Mouse (Mus musculus) neural tube, embryonic 13.5 days (tissue): ENCODE data around the gene Fndc8. TPM values are rescaled to one million over a fixed set of nuclear protein-coding genes. Genes with fewer than 3 reads are reported as not detected.
"Not testable (repeated sequence)": the region's sequence is repeated elsewhere in the genome, so short reads cannot be mapped to it uniquely, and the experiment has no call there.

ENCODE experiments used
- ATAC-seq: fragments of 200-750 bp; cut with Nextera tagmentation; 2 replicates; pipeline ENCODE4 v1.8.0; 2017; ENCODE audit warnings: low read depth, mild to moderate bottlenecking, moderate TSS enrichment, moderate library complexity
- H3K27ac ChIP-seq: fragments of 300-500 bp; sonication (generic); replicated peaks from 2 replicates; pipeline ENCODE4 v1.5.1; 2015; ENCODE audit warnings: moderate library complexity, mild to moderate bottlenecking, inconsistent platforms
- H3K27me3 ChIP-seq: fragments of 300-500 bp; sonication (generic); 2 replicates; pipeline ENCODE4 v1.6.1; 2015; ENCODE audit warnings: mild to moderate bottlenecking, inconsistent platforms
- H3K36me3 ChIP-seq: fragments of 300-500 bp; sonication (generic); 2 replicates; pipeline ENCODE4 v1.6.1; 2015; ENCODE audit warnings: mild to moderate bottlenecking, inconsistent platforms
- H3K4me1 ChIP-seq: fragments of 300-500 bp; sonication (generic); replicated peaks from 2 replicates; pipeline ENCODE4 v1.6.1; 2015; ENCODE audit warnings: inconsistent platforms
- H3K4me2 ChIP-seq: fragments of 300-500 bp; sonication (generic); 2 replicates; pipeline ENCODE4 v1.6.1; 2015; ENCODE audit warnings: inconsistent platforms, mild to moderate bottlenecking, moderate library complexity
- H3K4me3 ChIP-seq: fragments of 300-500 bp; sonication (generic); 2 replicates; pipeline ENCODE4 v1.5.1; 2015; ENCODE audit warnings: mild to moderate bottlenecking, inconsistent platforms
- H3K9ac ChIP-seq: fragments of 300-500 bp; sonication (generic); 2 replicates; pipeline ENCODE4 v1.6.1; 2015; ENCODE audit warnings: moderate library complexity, mild to moderate bottlenecking, inconsistent platforms
- H3K9me3 ChIP-seq: fragments of 300-500 bp; sonication (generic); 2 replicates; pipeline ENCODE4 v1.6.1; 2016; ENCODE audit warnings: inconsistent platforms
- WGBS: fragments of 180-500 bp; shearing (Covaris S2); methylation state at CpG from one replicate; pipeline ENCODE4 v1.1.7; 2015; 5-methylcytosine and 5-hydroxymethylcytosine counted together
- polyA plus RNA-seq: library from polyadenylated mRNA; unstranded; fragments of >200 nt; fragmentation: Nextera tagmentation; extraction: Ambion mirVana; gene quantifications from 2 replicates; pipeline ENCODE4 v1.2.1, GENCODE M21; 2015

Gene Fndc8
- polyA plus RNA-seq, 1 experiment from 2014 or later, result 0.63 TPM

- Histone ChIP-seq H3K9ac (no peak overlapping the region), H3K27me3 (no peaks in the 10 kb centered on the region), H3K9me3 (no peaks in the 10 kb centered on the region), H3K4me2 (no peak overlapping the region), H3K4me1 (peaks cover 2% of the 10 kb centered on the region; the same call in 1 of the 2 replicates), H3K27ac (no peak overlapping the region), H3K4me3 (no peak overlapping the region), H3K36me3 (peaks cover 84% of the 10 kb centered on the region)
- no peak for ATAC-seq
- 95% methylated on average over 20 of the region's 20 CpGs for WGBS
Observed at GRCm38 (mm10) chr11:82901606-82902310, 9.8 kb downstream of the Fndc8 start.

DNA sequence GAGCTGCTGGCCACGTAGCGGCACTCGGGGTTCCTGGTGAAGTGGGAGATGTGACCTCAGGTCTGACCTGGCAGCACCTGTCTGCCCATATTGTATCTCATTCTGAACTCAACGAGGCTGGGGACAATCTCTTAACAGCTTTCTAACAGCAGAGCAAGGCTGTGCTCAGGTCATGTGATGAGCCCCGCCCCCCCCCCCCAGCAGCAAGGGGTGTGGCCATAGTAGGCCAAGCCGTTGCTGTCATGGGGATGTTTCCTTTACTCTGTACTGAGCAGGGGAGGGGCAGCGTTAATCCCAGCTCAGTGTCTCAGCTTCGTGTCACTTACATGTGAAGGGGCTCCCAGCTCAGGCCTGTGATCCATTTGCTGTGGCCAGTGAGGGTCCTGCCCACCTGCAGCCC lies 13.0 kb downstream of the Fndc8 start:
- ATAC-seq, result no peak
- 67% methylated on average over 8 of the region's 8 CpGs for WGBS
- Histone ChIP-seq H3K4me3 (no peak overlapping the region), H3K9ac (no peak overlapping the region), H3K9me3 (no peaks in the 10 kb centered on the region), H3K4me2 (no peak overlapping the region), H3K36me3 (peaks cover 63% of the 10 kb centered on the region), H3K4me1 (peaks cover 12% of the 10 kb centered on the region), H3K27ac (no peak overlapping the region), H3K27me3 (0 out of 2 replicates have a peak, but pooled peaks cover 1% of the 10 kb centered on the region)

- WGBS, result 92% methylated on average over 5 of the region's 5 CpGs
- Histone ChIP-seq H3K27me3 (peaks cover 7% of the 10 kb centered on the region; the same call in 1 of the 2 replicates), H3K27ac (no peak overlapping the region), H3K36me3 (peaks cover 55% of the 10 kb centered on the region), H3K4me2 (no peak overlapping the region), H3K9me3 (no peaks in the 10 kb centered on the region), H3K4me3 (no peak overlapping the region), H3K9ac (no peak overlapping the region), H3K4me1 (peaks cover 12% of the 10 kb centered on the region)
- ATAC-seq, result no peak
Observed at GRCm38 (mm10) chr11:82905816-82906215, 13.9 kb downstream of the Fndc8 start.

DNA sequence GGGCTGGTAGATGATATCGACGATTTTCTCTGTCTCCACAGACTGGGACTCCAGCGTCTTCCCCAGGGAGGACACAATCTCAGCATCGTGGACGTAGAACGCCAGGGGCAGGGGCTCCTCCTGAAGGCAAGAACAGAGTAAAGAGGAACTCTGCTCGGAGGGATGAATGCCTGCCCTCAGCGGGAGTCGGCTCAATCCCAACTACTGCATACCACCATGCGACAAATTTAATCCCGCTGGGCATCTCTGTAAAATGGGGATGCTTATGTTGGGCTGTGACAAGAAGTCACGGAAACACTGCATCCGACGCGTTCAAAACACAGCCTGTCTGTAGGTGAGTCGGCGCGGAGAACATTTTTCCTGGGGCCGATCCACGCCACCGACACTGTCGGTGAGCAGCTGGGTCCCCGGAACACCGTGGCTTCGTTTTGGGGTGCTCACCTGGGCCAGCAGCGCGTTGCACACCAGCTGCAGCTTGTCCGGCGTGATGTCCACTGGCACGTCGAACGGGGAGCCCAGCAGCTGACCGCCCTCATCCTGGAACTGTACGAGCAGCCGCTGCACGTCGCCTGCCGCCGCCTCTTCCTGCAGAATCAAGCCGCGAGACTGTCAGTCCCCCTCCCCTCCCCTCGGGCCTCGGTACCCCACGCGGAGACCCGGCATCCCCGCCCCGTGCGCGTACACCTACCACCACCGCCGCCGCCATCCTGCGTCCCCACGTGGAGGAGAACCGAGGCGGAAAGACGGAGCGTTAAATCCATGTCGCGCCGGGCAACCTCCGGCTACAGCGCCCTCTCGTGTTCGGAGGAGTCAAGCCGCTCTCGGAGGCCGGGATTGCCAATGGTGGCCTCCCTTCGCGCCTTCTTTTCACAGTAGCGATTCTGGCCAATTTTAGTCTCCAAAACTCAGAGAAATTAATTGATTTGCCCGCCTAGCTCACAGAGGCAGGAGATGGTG lies 16.0 kb downstream of the Fndc8 start, which contains the start of gene Nle1:
Gene Nle1 (minus strand): TSS at position 761 of the 957 bp plus-strand sequence.
- no peaks in the 10 kb centered on the region for H3K9me3 ChIP-seq
- peaks cover 12% of the 10 kb centered on the region for H3K4me1 ChIP-seq
- ATAC-seq, result peak; percentile 89
- 2% methylated on average over 72 of the region's 73 CpGs for WGBS
- H3K9ac ChIP-seq, result peak within 1 kb of the TSS; percentile 89
- peak within 1 kb of the TSS; percentile 88 for H3K4me3 ChIP-seq
- no peak within 1 kb of the TSS; the same call in 1 of the 2 replicates for H3K27ac ChIP-seq
- H3K4me2 ChIP-seq, result peak within 1 kb of the TSS; percentile 84
- peaks cover 35% of the 10 kb centered on the region for H3K36me3 ChIP-seq
- peaks cover 9% of the 10 kb centered on the region for H3K27me3 ChIP-seq

DNA sequence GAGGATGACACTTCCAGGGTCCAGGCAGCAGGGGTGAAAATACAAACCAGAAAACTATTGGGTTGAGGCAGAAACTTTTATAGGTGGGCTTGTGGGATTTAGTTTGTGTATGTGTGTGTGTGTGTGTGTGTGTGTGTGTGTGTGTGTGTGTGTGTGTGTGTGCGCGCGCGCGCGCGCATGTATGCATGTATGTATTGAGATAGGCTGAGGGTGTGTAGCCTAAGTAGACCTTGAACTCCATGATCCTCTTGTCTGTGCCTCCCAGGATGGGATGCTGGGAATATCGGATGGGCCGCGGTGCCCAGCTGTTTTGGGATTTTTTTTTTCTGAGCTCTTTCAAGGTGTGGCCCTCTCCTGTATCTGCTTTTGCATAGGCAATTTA lies 16.7 kb downstream of the Fndc8 start:
- 0 out of 2 replicates have a peak, but pooled peaks have one; percentile 16 for ATAC-seq
- H3K36me3 ChIP-seq, result peaks cover 28% of the 10 kb centered on the region
- peaks cover 15% of the 10 kb centered on the region for H3K27me3 ChIP-seq
- H3K9me3 ChIP-seq, result no peaks in the 10 kb centered on the region
- 56% methylated on average over 9 of the region's 10 CpGs for WGBS
- no peak overlapping the region for H3K27ac ChIP-seq
- peaks cover 12% of the 10 kb centered on the region for H3K4me1 ChIP-seq
- no peak overlapping the region; the same call in 1 of the 2 replicates for H3K9ac ChIP-seq
- H3K4me3 ChIP-seq, result peak overlapping the region; percentile 88
- H3K4me2 ChIP-seq, result peak overlapping the region; percentile 84

- Histone ChIP-seq H3K4me1 (peaks cover 12% of the 10 kb centered on the region), H3K4me3 (no peak within 1 kb of the TSS), H3K9ac (no peak within 1 kb of the TSS), H3K4me2 (no peak within 1 kb of the TSS), H3K27ac (no peak within 1 kb of the TSS), H3K36me3 (peaks cover 11% of the 10 kb centered on the region), H3K27me3 (peaks cover 24% of the 10 kb centered on the region), H3K9me3 (no peaks in the 10 kb centered on the region)
- no peak for ATAC-seq
- 92% methylated on average over 4 of the region's 4 CpGs for WGBS
Observed at GRCm38 (mm10) chr11:82910250-82910649, 18.3 kb downstream of the Fndc8 start, which contains the start of gene Unc45b. Gene Unc45b, plus strand, starts transcription at chr11:82910550.

GRCm38 (mm10) chr11:82910679-82911389 lies 18.9 kb downstream of the Fndc8 start:
- H3K27ac ChIP-seq, result no peak overlapping the region
- H3K36me3 ChIP-seq, result peaks cover 6% of the 10 kb centered on the region; the same call in 1 of the 2 replicates
- H3K9ac ChIP-seq, result no peak overlapping the region
- WGBS, result 79% methylated on average over 11 of the region's 11 CpGs
- H3K9me3 ChIP-seq, result no peaks in the 10 kb centered on the region
- peaks cover 24% of the 10 kb centered on the region for H3K27me3 ChIP-seq
- no peak overlapping the region for H3K4me2 ChIP-seq
- peaks cover 12% of the 10 kb centered on the region for H3K4me1 ChIP-seq
- no peak for ATAC-seq
- H3K4me3 ChIP-seq, result no peak overlapping the region

GRCm38 (mm10) chr11:82914711-82915352 lies 22.9 kb downstream of the Fndc8 start:
- Histone ChIP-seq H3K27me3 (peaks cover 35% of the 10 kb centered on the region), H3K4me2 (peak overlapping the region; percentile 47), H3K4me1 (no peaks in the 10 kb centered on the region; the same call in 1 of the 2 replicates), H3K27ac (no peak overlapping the region), H3K9ac (0 out of 2 replicates have a peak overlapping the region, but pooled peaks have one; percentile 22), H3K36me3 (no peaks in the 10 kb centered on the region), H3K4me3 (no peak overlapping the region), H3K9me3 (no peaks in the 10 kb centered on the region)
- 8% methylated on average over 16 of the region's 16 CpGs for WGBS
- ATAC-seq, result no peak; the same call in 1 of the 2 replicates

GRCm38 (mm10) chr11:82920768-82921167 lies 28.8 kb downstream of the Fndc8 start:
- ATAC-seq, result no peak
- Histone ChIP-seq H3K36me3 (no peaks in the 10 kb centered on the region), H3K9me3 (no peaks in the 10 kb centered on the region), H3K9ac (no peak overlapping the region), H3K4me1 (no peaks in the 10 kb centered on the region), H3K27ac (no peak overlapping the region), H3K4me2 (no peak overlapping the region), H3K4me3 (no peak overlapping the region), H3K27me3 (peaks cover 26% of the 10 kb centered on the region)
- 67% methylated on average over 10 of the region's 10 CpGs for WGBS

DNA sequence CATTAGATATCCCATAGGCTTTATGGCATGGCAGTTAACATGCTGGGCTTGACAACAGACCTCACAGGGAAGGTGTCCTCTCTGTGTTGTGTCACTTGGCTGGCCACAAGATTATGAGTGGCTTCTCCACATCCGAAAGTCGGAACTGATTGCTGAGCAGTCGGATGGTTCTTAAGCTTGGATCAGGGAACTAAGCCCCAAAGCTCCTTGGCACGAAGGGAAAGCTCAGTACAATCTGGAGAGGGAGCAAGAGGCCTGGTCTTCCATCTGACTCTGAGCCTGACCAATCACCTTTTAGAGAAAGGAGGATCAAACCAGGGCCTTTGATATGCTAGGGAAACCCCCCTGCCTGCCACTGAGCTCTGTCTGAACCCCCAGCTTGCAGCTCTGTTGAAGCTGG lies 29.8 kb downstream of the Fndc8 start:
- Histone ChIP-seq H3K36me3 (no peaks in the 10 kb centered on the region), H3K4me2 (no peak overlapping the region), H3K27me3 (peaks cover 30% of the 10 kb centered on the region), H3K4me1 (no peaks in the 10 kb centered on the region), H3K27ac (no peak overlapping the region), H3K9ac (no peak overlapping the region), H3K9me3 (no peaks in the 10 kb centered on the region), H3K4me3 (no peak overlapping the region)
- WGBS, result 67% methylated on average over 4 of the region's 4 CpGs
- ATAC-seq, result no peak

GRCm38 (mm10) chr11:82923910-82924309 lies 32.0 kb downstream of the Fndc8 start:
- not testable (repeated sequence) for H3K27ac ChIP-seq, H3K9me3 ChIP-seq, H3K9ac ChIP-seq, H3K36me3 ChIP-seq, H3K4me1 ChIP-seq, H3K4me2 ChIP-seq, H3K4me3 ChIP-seq, ATAC-seq
- 91% methylated on average over 6 of the region's 6 CpGs for WGBS
- H3K27me3 ChIP-seq, result peaks cover 48% of the 10 kb centered on the region
